Mouse (Mus musculus) G1E (cell line): ENCODE data around the gene Snx18.

Experiments
- CTCF ChIP-seq: IDR thresholded peaks from 2 replicates; pipeline ENCODE4 v1.5.1; 2012; ENCODE audit warnings: low read depth, low read length, inconsistent platforms, mixed read lengths
- GATA1 ChIP-seq: IDR thresholded peaks from 2 replicates; pipeline ENCODE4 v1.6.1; 2012; ENCODE audit warnings: borderline replicate concordance, low read length, inconsistent platforms, mixed read lengths
- POLR2AphosphoS5 ChIP-seq: IDR thresholded peaks from 2 replicates; pipeline ENCODE4 v1.6.1; 2012; ENCODE audit warnings: low read depth, low read length, inconsistent platforms; ENCODE audit not compliant: insufficient replicate concordance
- TAL1 ChIP-seq: conservative IDR thresholded peaks from 2 replicates; pipeline ENCODE4 v1.6.1; 2012; ENCODE audit warnings: low read depth, low read length, inconsistent platforms, mixed read lengths

DNA sequence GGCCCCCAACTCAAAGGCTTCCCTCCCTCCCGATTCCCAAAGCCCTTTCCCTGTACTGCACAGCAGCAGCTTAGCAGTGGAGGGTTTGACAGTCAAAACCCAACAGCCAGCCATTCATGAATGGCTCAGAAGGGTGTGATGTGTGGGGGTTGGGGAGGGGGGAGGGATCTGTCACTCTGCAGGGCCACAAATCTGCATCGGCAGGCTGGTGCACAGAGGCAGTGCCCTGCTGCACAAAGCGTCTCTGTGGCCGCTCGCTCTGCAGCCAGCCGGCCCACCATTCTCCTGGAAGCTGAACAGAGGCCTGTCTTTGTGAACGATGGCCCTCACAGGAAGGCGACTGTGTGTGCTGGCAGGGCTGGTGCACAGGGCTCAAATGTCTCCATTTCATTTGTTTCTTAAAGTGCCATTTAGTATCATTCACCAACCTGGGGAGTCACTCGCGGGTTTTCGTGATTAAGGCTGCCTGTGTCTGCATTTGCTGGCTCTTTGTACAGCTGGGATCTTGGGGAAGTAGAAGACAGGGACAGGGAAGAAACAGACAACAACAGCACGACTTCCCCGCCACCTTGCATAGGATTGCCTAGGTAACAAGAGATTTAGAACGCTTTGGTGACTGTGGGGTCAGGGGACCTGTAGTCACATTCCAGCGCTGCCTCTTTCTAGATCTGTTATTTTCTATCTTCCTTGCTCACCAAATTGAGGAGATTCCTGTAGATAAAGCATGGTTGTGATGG, 31.0 kb downstream of the Snx18 start:
- TF ChIP-seq CTCF (no peak), TAL1 (no peak), GATA1 (no peak), POLR2AphosphoS5 (no peak)
